Mouse (Mus musculus): Measurements from ENCODE around the gene Adra1d. TPM values are rescaled to one million over a fixed set of nuclear protein-coding genes. Genes with fewer than 3 reads are reported as not detected.

Gene Adra1d
- polyA plus RNA-seq, 1 experiment = 1.1 TPM

DNA sequence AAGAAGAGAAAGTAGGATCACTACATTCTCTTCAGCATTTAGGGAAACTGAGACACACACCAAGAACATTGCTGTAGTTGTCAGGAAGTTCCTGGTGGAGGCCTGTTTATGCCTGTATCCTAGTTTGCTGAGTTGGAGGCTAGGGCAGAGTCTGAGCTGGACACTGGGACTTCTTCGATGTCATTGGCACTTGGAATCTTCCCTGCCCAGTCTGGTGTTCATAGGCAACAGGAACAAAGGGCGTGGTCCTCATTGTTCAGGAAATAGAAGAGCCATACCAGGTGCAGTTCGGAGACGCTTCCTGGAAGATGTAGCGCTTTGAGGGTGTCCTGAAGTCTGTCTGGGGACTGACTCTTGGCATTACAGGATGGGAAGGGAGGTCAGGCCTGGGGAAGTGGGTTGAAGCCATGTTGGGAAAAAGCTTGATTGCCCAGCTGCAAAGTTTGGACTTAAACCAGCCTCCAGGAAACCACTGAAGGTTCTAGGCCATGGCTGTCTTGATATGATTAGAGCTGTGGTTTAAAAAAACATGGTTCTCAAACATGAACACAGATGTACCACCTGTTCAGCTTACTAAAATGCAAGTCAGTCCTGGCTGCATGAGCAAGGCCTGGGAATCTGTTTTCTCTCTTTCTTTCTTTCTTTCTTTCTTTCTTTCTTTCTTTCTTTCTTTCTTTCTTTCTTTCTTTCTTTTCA lies 65.8 kb downstream of the Adra1d start:
- DNase-seq (ENCODE audit: low spot score) = no peak

Other genes with a start within 250 kb of the Adra1d start
- gene Rnf24, start 209.4 kb downstream of the Adra1d start, polyA plus RNA-seq (2012; rRNA removed) = 5.4 and 6.2 TPM in 2 replicates
- 16.7 and 18.4 TPM in 2 replicates for gene Smox, start 70.8 kb downstream of the Adra1d start, polyA plus RNA-seq (2012; rRNA removed)

Data from urinary bladder, adult 2 months (tissue).